Mouse (Mus musculus): ENCODE measurements around the gene Catspere2. TPM values are rescaled to one million over a fixed set of nuclear protein-coding genes. Genes with fewer than 3 reads are reported as not detected.
A peak's percentile ranks its signal among the peaks of the same experiment; 100 is the strongest.

The Catspere2 gene
- polyA plus RNA-seq, 1 experiment, result 2.3 TPM

DNA sequence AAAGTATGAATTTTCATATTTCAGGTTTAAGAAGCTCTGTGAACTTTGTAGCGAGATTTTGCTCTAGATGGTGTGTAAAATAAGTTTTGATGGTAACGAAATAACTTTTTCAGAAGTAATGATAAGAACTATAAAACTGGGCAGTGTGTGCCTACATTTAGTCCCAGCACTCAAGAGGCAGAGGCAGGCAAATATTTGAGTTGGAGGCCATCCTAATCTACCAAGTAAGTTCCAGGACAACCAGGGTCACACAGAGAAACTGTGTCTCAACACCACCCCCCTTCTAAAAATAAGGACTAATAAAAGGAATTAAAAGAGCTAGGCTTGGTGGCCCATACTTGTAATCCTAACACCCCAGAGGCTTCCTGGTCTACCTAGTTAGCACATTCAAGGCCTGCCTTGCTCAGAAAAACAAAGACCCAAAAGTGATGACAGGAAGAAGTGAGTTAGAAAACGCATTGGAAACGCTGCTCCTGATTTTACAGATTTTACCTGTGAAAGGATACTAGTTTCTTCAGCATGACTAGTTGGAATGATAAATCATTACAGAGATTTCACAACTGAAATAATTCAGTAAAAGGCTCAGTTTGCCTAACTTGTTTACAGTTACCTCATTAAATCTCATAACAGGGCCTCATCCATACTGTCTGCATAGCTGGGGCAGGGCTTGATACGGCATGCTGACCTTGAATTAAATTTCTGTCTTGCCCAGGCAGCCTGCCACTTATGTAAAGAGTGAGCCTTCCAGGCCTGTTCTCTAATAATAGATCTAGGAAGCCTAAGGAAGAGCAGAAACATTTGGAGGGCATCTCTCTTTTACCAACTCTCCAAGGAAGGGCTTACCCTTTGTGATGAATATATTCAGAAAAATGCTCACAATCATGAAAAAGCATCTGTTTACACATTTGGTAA, 236.2 kb downstream of the Catspere2 start:
- peak; percentile 15 for DNase-seq
- WGBS, result 55% methylated on average over 5 of the region's 5 CpGs
- TF ChIP-seq POLR2A (IDR thresholded peaks at IDR 0.05; ENCODE audit: borderline replicate concordance, extremely low read depth, low read depth, low read length) (no peak), CTCF (IDR thresholded peaks at IDR 0.05; ENCODE audit: insufficient read depth, low read length) (no peak)
- no peak overlapping the region for H3K4me3 ChIP-seq (replicated peaks; ENCODE audit: extremely low read depth, low read depth, low read length)
- peaks cover 3% of the 10 kb centered on the region for H3K4me1 ChIP-seq (ENCODE audit: control insufficient read depth, insufficient read depth, low read length)

Other genes with a start within 250 kb of the Catspere2 start
- 17.0 and 23.8 TPM in 2 replicates for gene Adss, start 186.9 kb upstream of the Catspere2 start, polyA plus RNA-seq (2012; rRNA removed)
- 7.3 TPM in 2 replicates for gene Desi2, start 204.0 kb downstream of the Catspere2 start, polyA plus RNA-seq (2012; rRNA removed)